Mouse (Mus musculus) heart, embryonic 11.5 days (tissue): ENCODE results near the gene Kif5c. TPM values are rescaled to one million over a fixed set of nuclear protein-coding genes. Genes with fewer than 3 reads are reported as not detected.

Experiments
- ATAC-seq: fragments of 200-750 bp; cut with Nextera tagmentation; replicated peaks from 2 replicates; pipeline ENCODE4 v1.8.0; 2017; ENCODE audit warnings: moderate library complexity; ENCODE audit not compliant: insufficient number of reproducible peaks, low FRiP score, low TSS enrichment
- H3K27ac ChIP-seq: fragments of 300-500 bp; sonication (generic); 2 replicates; pipeline ENCODE4 v1.5.1; 2014; ENCODE audit warnings: mild to moderate bottlenecking, low read depth, low read length
- H3K27me3 ChIP-seq: fragments of 300-500 bp; sonication (generic); 2 replicates; pipeline ENCODE4 v1.6.1; 2014; ENCODE audit warnings: mild to moderate bottlenecking, low read length, mixed read lengths; ENCODE audit not compliant: control insufficient read depth, insufficient read depth
- H3K36me3 ChIP-seq: fragments of 300-500 bp; sonication (generic); 2 replicates; pipeline ENCODE4 v1.6.1; 2014; ENCODE audit warnings: mild to moderate bottlenecking, low read length, moderate library complexity, mixed read lengths; ENCODE audit not compliant: control insufficient read depth, insufficient read depth
- H3K4me1 ChIP-seq: fragments of 300-500 bp; sonication (generic); 2 replicates; pipeline ENCODE4 v1.6.1; 2014; ENCODE audit warnings: low read length; ENCODE audit not compliant: control insufficient read depth, insufficient read depth
- H3K4me2 ChIP-seq: fragments of 300-500 bp; sonication (generic); 2 replicates; pipeline ENCODE4 v1.6.1; 2014; ENCODE audit warnings: mild to moderate bottlenecking, moderate library complexity
- H3K4me3 ChIP-seq: fragments of 300-500 bp; sonication (generic); 2 replicates; pipeline ENCODE4 v1.5.1; 2014; ENCODE audit warnings: low read depth, low read length
- H3K9ac ChIP-seq: fragments of 300-500 bp; sonication (generic); 2 replicates; pipeline ENCODE4 v1.6.1; 2014; ENCODE audit warnings: mild to moderate bottlenecking, low read depth, low read length, moderate library complexity
- H3K9me3 ChIP-seq: fragments of 300-500 bp; sonication (generic); replicated peaks from 2 replicates; pipeline ENCODE4 v1.6.1; 2016; ENCODE audit warnings: low read length; ENCODE audit not compliant: control insufficient read depth
- WGBS: fragments of 180-500 bp; shearing (Covaris S2); extraction: QIAGEN DNeasy Blood & Tissue Kit; methylation state at CpG from one replicate; pipeline ENCODE4 v1.1.7; 2014; ENCODE audit not compliant: insufficient replicate concordance; 5-methylcytosine and 5-hydroxymethylcytosine counted together
- polyA plus RNA-seq: library from polyadenylated mRNA; unstranded; fragments of >200 nt; fragmentation: Nextera tagmentation; extraction: Ambion mirVana; gene quantifications from 2 replicates; pipeline ENCODE4 v1.2.1, GENCODE M21; 2014

The Kif5c gene
- polyA plus RNA-seq, 1 experiment from 2014 or later, result 1.3 TPM

DNA sequence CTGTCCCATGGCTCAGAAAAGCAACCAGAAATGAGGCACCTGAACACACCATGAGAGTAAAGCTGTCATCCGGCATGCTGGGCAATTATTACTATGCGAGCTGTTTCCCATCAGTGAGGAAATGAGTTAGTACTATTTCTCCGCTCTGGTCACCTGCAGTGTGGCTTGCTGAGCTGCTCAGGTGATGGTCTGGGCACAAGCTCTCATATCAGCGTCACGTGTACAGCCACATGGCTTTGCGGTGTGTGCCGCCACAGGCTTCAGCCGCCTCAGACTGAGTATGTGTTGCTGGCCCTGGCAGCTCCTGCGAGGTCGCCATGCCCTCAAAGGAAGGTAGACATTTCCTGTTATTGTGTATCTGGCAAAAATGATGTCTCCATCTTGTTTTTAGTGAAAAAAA lies 35.5 kb downstream of the Kif5c start:
- H3K27ac ChIP-seq, result no peak overlapping the region
- no peaks in the 10 kb centered on the region for H3K27me3 ChIP-seq
- H3K36me3 ChIP-seq, result no peaks in the 10 kb centered on the region
- no peaks in the 10 kb centered on the region for H3K9me3 ChIP-seq
- H3K4me2 ChIP-seq, result no peak overlapping the region
- no peaks in the 10 kb centered on the region for H3K4me1 ChIP-seq
- H3K9ac ChIP-seq, result no peak overlapping the region
- H3K4me3 ChIP-seq, result no peak overlapping the region
- no peak for ATAC-seq
- WGBS, result 88% methylated on average over 10 of the region's 10 CpGs

DNA sequence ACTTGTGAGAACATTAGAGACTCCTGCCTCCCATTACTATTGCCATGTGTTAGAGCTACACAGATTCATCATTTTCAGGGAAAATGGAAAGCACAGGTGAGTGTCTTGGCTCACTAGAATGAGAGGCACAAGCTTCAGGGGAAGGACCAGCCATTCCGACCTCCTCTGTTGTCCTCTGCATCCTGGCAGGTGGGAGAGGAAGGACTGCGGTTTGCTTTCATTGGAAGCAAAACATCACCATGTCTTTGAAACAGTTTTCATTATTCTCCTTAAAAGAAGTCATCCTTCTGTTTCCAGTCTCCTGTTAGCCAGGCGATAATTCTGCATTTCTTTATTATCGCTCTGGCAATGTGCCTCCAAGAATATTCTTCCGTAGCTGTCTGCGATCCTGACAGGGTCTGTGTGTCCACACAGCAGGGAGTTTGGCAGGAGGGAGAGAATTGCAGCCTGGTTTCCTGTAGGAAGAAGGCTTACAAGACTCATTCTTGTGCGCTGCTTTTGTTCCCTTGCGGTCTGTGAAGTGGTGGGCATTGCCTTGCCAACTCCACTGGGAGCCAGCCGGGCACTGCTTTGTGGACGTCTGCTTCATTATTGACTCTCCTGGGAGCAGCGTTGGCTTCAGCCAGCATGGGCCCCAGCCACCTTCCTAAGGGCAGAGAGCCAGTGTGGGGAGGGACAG lies 36.2 kb downstream of the Kif5c start:
- no peak overlapping the region for H3K27ac ChIP-seq
- no peaks in the 10 kb centered on the region for H3K27me3 ChIP-seq
- H3K9ac ChIP-seq, result no peak overlapping the region
- no peaks in the 10 kb centered on the region for H3K9me3 ChIP-seq
- H3K4me3 ChIP-seq, result no peak overlapping the region
- 75% methylated on average over 11 of the region's 11 CpGs for WGBS
- no peak for ATAC-seq
- H3K4me2 ChIP-seq, result no peak overlapping the region
- no peaks in the 10 kb centered on the region for H3K4me1 ChIP-seq
- no peaks in the 10 kb centered on the region for H3K36me3 ChIP-seq

DNA sequence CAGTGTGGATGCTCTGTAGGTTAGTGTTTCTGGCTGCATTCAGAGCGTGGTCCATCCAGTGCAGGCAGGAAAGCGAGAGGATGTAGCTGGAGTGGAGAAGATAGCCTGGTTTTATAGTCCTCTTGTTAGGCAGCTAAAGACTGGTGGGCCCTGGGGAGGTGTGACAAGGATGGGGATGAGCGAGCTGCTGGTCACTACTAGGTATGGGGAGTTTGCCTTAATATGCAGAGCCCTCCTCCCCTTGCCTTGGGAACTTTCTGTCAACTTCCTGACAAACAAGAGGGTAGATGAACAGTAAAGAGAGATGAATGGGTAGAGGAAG lies 36.7 kb downstream of the Kif5c start:
- no peaks in the 10 kb centered on the region for H3K9me3 ChIP-seq
- no peak overlapping the region for H3K9ac ChIP-seq
- no peaks in the 10 kb centered on the region for H3K36me3 ChIP-seq
- no peak overlapping the region for H3K4me3 ChIP-seq
- H3K27ac ChIP-seq, result no peak overlapping the region
- H3K4me1 ChIP-seq, result no peaks in the 10 kb centered on the region
- no peaks in the 10 kb centered on the region for H3K27me3 ChIP-seq
- no peak for ATAC-seq
- 76% methylated on average over 3 of the region's 3 CpGs for WGBS
- no peak overlapping the region for H3K4me2 ChIP-seq

- H3K9me3 ChIP-seq, result no peaks in the 10 kb centered on the region
- H3K4me3 ChIP-seq, result no peak overlapping the region
- no peaks in the 10 kb centered on the region for H3K27me3 ChIP-seq
- no peak overlapping the region for H3K27ac ChIP-seq
- no peak overlapping the region for H3K4me2 ChIP-seq
- no peaks in the 10 kb centered on the region for H3K4me1 ChIP-seq
- no peak for ATAC-seq
- H3K9ac ChIP-seq, result no peak overlapping the region
- WGBS, result 68% methylated on average over 2 of the region's 2 CpGs
- no peaks in the 10 kb centered on the region for H3K36me3 ChIP-seq
Measured at GRCm38 (mm10) chr2:49656988-49657387, 37.9 kb downstream of the Kif5c start.

- WGBS, result 82% methylated on average over 3 of the region's 3 CpGs
- no peak overlapping the region for H3K9ac ChIP-seq
- no peaks in the 10 kb centered on the region for H3K4me1 ChIP-seq
- H3K27me3 ChIP-seq, result no peaks in the 10 kb centered on the region
- no peak for ATAC-seq
- H3K4me2 ChIP-seq, result no peak overlapping the region
- no peak overlapping the region for H3K27ac ChIP-seq
- no peak overlapping the region for H3K4me3 ChIP-seq
- no peaks in the 10 kb centered on the region for H3K9me3 ChIP-seq
- no peaks in the 10 kb centered on the region for H3K36me3 ChIP-seq
Measured at GRCm38 (mm10) chr2:49657666-49658065, 38.6 kb downstream of the Kif5c start.

DNA sequence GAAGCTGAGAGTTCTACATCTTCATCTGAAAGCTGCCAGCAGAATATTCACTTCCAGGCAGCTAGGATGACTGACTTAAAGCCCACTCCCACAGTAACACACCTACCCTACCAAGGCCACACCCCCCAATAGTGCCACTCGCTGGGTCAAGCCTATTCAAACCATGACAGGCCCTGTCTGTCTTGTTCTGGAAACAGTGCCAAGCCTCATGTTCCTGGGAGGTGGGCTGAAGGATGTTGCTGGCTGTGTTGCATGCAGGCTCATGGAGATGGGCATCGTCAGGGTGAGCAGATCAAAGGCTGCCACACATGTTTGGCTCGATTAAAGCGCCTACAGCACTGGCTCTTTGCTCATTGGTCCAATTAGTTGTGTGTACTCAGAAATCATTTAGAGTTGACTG lies 39.9 kb downstream of the Kif5c start:
- Histone ChIP-seq H3K9me3 (no peaks in the 10 kb centered on the region), H3K27me3 (no peaks in the 10 kb centered on the region), H3K36me3 (no peaks in the 10 kb centered on the region), H3K27ac (no peak overlapping the region), H3K4me2 (no peak overlapping the region), H3K4me1 (no peaks in the 10 kb centered on the region), H3K9ac (no peak overlapping the region), H3K4me3 (no peak overlapping the region)
- no peak for ATAC-seq
- 81% methylated on average over 4 of the region's 4 CpGs for WGBS

DNA sequence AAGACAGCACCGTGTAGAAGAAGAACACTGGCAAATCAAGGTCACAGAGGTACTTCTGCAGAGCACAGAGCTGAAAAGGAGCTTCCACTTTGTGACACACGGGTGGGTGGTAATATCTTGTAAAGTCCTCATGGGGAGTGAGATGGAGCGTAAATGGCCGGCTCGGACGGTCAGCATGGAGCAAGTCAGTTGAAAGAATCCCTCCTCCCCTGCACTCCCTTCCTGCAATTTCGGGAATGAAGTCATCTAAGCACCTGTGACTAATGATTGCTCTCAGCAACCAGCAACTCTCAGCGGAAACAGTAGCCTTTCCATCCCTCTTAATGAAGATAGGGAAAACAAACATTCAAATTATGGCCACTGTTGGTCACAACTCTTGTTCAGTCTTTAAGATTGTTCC lies 40.9 kb downstream of the Kif5c start:
- WGBS, result 56% methylated on average over 8 of the region's 8 CpGs
- Histone ChIP-seq H3K27me3 (no peaks in the 10 kb centered on the region), H3K4me1 (no peaks in the 10 kb centered on the region), H3K4me2 (no peak overlapping the region), H3K4me3 (no peak overlapping the region), H3K27ac (no peak overlapping the region), H3K9ac (no peak overlapping the region), H3K9me3 (no peaks in the 10 kb centered on the region), H3K36me3 (no peaks in the 10 kb centered on the region)
- ATAC-seq, result no peak

DNA sequence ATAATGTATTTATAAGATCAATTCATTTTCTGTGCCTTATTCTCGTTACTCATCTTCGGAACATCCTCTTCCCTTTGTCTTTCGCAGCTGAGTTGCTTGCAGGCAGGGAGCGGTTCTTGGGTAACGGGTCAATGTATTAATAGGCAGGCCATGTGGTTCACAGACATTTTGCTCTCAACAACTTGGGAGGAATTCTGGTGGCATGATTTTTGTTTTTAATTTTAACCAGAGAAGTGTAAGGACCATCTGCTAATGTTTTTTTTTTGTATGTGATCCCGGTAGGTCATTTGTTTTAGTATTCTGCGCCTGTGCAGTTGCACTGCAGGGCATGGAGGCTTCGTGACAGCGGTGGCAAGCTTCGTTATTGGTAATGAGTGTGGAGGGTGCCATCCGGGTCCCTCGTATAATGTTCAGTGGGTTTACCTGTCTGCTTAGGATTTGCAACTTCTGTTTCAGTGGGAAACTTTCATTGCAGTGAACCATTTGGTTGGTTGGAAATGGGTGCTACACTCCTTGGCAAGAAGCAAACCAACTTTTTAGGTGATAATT lies 41.4 kb downstream of the Kif5c start:
- no peaks in the 10 kb centered on the region for H3K36me3 ChIP-seq
- WGBS, result 91% methylated on average over 12 of the region's 12 CpGs
- no peak overlapping the region for H3K4me3 ChIP-seq
- H3K9me3 ChIP-seq, result no peaks in the 10 kb centered on the region
- no peaks in the 10 kb centered on the region for H3K27me3 ChIP-seq
- no peak overlapping the region for H3K27ac ChIP-seq
- no peaks in the 10 kb centered on the region for H3K4me1 ChIP-seq
- no peak overlapping the region for H3K9ac ChIP-seq
- H3K4me2 ChIP-seq, result no peak overlapping the region
- ATAC-seq, result no peak

DNA sequence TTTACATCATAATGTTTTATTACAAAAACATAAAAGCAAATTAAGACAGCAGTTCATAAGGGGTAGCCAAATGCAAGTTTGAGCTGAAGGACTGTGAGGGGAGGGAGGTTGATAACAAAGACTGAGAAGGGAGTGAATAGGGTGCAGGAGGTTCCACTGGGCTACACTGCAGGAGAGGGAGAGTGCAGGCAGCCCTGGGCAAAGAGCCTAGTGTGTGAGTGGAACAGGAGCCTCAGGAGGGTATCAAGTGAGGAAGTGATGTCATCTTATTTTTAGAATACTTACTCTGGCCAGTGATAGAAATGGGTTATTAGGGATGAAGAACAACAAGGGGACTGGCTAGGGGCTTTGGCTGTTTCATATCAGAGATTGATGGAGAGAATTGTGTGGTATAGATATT lies 42.2 kb downstream of the Kif5c start:
- H3K4me3 ChIP-seq, result no peak overlapping the region
- H3K9me3 ChIP-seq, result no peaks in the 10 kb centered on the region
- no peak overlapping the region for H3K4me2 ChIP-seq
- no peak for ATAC-seq
- H3K9ac ChIP-seq, result no peak overlapping the region
- H3K36me3 ChIP-seq, result no peaks in the 10 kb centered on the region
- H3K27me3 ChIP-seq, result no peaks in the 10 kb centered on the region
- no peaks in the 10 kb centered on the region for H3K4me1 ChIP-seq
- H3K27ac ChIP-seq, result no peak overlapping the region
